Mouse (Mus musculus): ENCODE results near the gene Bscl2. TPM values are rescaled to one million over a fixed set of nuclear protein-coding genes. Genes with fewer than 3 reads are reported as not detected.
"Not testable (repeated sequence)": the region's sequence is repeated elsewhere in the genome, so short reads cannot be mapped to it uniquely, and the experiment has no call there.

Gene Bscl2
- polyA plus RNA-seq, 1 experiment from 2014 or later = 41.4 TPM

GRCm38 (mm10) chr19:8818301-8818798 is 18.9 kb upstream of the Bscl2 start:
- H3K36me3 ChIP-seq (replicated peaks) = peaks cover 58% of the 10 kb centered on the region
- WGBS = 38% methylated on average over 14 of the region's 14 CpGs

GRCm38 (mm10) chr19:8818801-8819595 is 18.3 kb upstream of the Bscl2 start, which contains the start of gene Ttc9c:
Gene Ttc9c (minus strand): TSS chr19:8819333.
- WGBS = under 1% methylated on average over 33 of the region's 33 CpGs
- no peaks in the 10 kb centered on the region for H3K27me3 ChIP-seq (replicated peaks; ENCODE audit: low read depth, poor library complexity, severe bottlenecking)
- H3K9me3 ChIP-seq = no peaks in the 10 kb centered on the region
- H3K4me3 ChIP-seq = peak within 1 kb of the TSS; percentile 100
- peak; percentile 97 for DNase-seq (ENCODE audit: low spot score)
- peak within 1 kb of the TSS; percentile 97 for H3K27ac ChIP-seq (replicated peaks)
- peaks cover 48% of the 10 kb centered on the region for H3K4me1 ChIP-seq
- peaks cover 58% of the 10 kb centered on the region for H3K36me3 ChIP-seq (replicated peaks)

More at GRCm38 (mm10) chr19:8818301-8818798, 18.9 kb upstream of the Bscl2 start:
- H3K9me3 ChIP-seq = no peaks in the 10 kb centered on the region
- peak overlapping the region; percentile 100 for H3K4me3 ChIP-seq
- DNase-seq (ENCODE audit: low spot score) = no peak
- no peaks in the 10 kb centered on the region for H3K27me3 ChIP-seq (replicated peaks; ENCODE audit: low read depth, poor library complexity, severe bottlenecking)
- peak overlapping the region; percentile 97 for H3K27ac ChIP-seq (replicated peaks)
- H3K4me1 ChIP-seq = peaks cover 48% of the 10 kb centered on the region

GRCm38 (mm10) chr19:8819596-8820423 is 17.5 kb upstream of the Bscl2 start, which contains the start of gene Hnrnpul2:
Gene Hnrnpul2 (plus strand): TSS chr19:8820010.
- Histone ChIP-seq H3K27ac (replicated peaks) (peak within 1 kb of the TSS; percentile 97), H3K9me3 (no peaks in the 10 kb centered on the region), H3K36me3 (replicated peaks) (peaks cover 58% of the 10 kb centered on the region), H3K4me1 (peaks cover 48% of the 10 kb centered on the region), H3K4me3 (peak within 1 kb of the TSS; percentile 100), H3K27me3 (replicated peaks; ENCODE audit: low read depth, poor library complexity, severe bottlenecking) (no peaks in the 10 kb centered on the region)
- WGBS = under 1% methylated on average over 83 of the region's 83 CpGs
- peak; percentile 98 for DNase-seq (ENCODE audit: low spot score)

GRCm38 (mm10) chr19:8820424-8820956 is 16.8 kb upstream of the Bscl2 start:
- Histone ChIP-seq H3K4me3 (peak overlapping the region; percentile 100), H3K27ac (replicated peaks) (peak overlapping the region; percentile 97), H3K4me1 (peaks cover 46% of the 10 kb centered on the region), H3K27me3 (replicated peaks; ENCODE audit: low read depth, poor library complexity, severe bottlenecking) (no peaks in the 10 kb centered on the region), H3K36me3 (replicated peaks) (peaks cover 58% of the 10 kb centered on the region), H3K9me3 (no peaks in the 10 kb centered on the region)
- no peak for DNase-seq (ENCODE audit: low spot score)
- WGBS = under 1% methylated on average over 48 of the region's 48 CpGs

GRCm38 (mm10) chr19:8821146-8821545 is 16.1 kb upstream of the Bscl2 start:
- Histone ChIP-seq H3K4me1 (peaks cover 41% of the 10 kb centered on the region), H3K27me3 (replicated peaks; ENCODE audit: low read depth, poor library complexity, severe bottlenecking) (no peaks in the 10 kb centered on the region), H3K9me3 (no peaks in the 10 kb centered on the region), H3K4me3 (peak overlapping the region; percentile 100), H3K27ac (replicated peaks) (peak overlapping the region; percentile 97), H3K36me3 (replicated peaks) (peaks cover 59% of the 10 kb centered on the region)
- DNase-seq (ENCODE audit: low spot score) = no peak
- WGBS = 4% methylated on average over 7 of the region's 7 CpGs

GRCm38 (mm10) chr19:8822696-8823095 is 14.6 kb upstream of the Bscl2 start:
- Histone ChIP-seq H3K4me3 (peak overlapping the region; percentile 100), H3K4me1 (peaks cover 28% of the 10 kb centered on the region), H3K36me3 (replicated peaks) (peaks cover 63% of the 10 kb centered on the region), H3K27ac (replicated peaks) (no peak overlapping the region), H3K9me3 (no peaks in the 10 kb centered on the region), H3K27me3 (replicated peaks; ENCODE audit: low read depth, poor library complexity, severe bottlenecking) (no peaks in the 10 kb centered on the region)
- 79% methylated on average over 8 of the region's 8 CpGs for WGBS
- no peak for DNase-seq (ENCODE audit: low spot score)

- Histone ChIP-seq H3K4me1 (no peaks in the 10 kb centered on the region), H3K36me3 (replicated peaks) (peaks cover 100% of the 10 kb centered on the region), H3K4me3 (no peak within 1 kb of the TSS), H3K9me3 (no peaks in the 10 kb centered on the region), H3K27me3 (replicated peaks; ENCODE audit: low read depth, poor library complexity, severe bottlenecking) (no peaks in the 10 kb centered on the region), H3K27ac (replicated peaks) (no peak within 1 kb of the TSS)
- no peak for DNase-seq (ENCODE audit: low spot score)
- WGBS = 92% methylated on average over 8 of the region's 8 CpGs
Measured at GRCm38 (mm10) chr19:8829660-8830059, 7.6 kb upstream of the Bscl2 start, which contains the start of gene AC129217.1. Gene AC129217.1 (plus strand): TSS chr19:8829773.

- peaks cover 100% of the 10 kb centered on the region for H3K36me3 ChIP-seq (replicated peaks)
- no peak overlapping the region for H3K4me3 ChIP-seq
- no peak for DNase-seq (ENCODE audit: low spot score)
- no peaks in the 10 kb centered on the region for H3K27me3 ChIP-seq (replicated peaks; ENCODE audit: low read depth, poor library complexity, severe bottlenecking)
- WGBS = 95% methylated on average over 8 of the region's 8 CpGs
- no peaks in the 10 kb centered on the region for H3K9me3 ChIP-seq
- H3K4me1 ChIP-seq = no peaks in the 10 kb centered on the region
- H3K27ac ChIP-seq (replicated peaks) = no peak overlapping the region
Measured at GRCm38 (mm10) chr19:8830664-8831063, 6.6 kb upstream of the Bscl2 start.

GRCm38 (mm10) chr19:8831262-8831661 is 6.0 kb upstream of the Bscl2 start:
- Histone ChIP-seq H3K4me3 (no peak overlapping the region), H3K27ac (replicated peaks) (no peak overlapping the region), H3K36me3 (replicated peaks) (peaks cover 100% of the 10 kb centered on the region), H3K9me3 (no peaks in the 10 kb centered on the region), H3K4me1 (no peaks in the 10 kb centered on the region), H3K27me3 (replicated peaks; ENCODE audit: low read depth, poor library complexity, severe bottlenecking) (no peaks in the 10 kb centered on the region)
- 84% methylated on average over 11 of the region's 11 CpGs for WGBS
- no peak for DNase-seq (ENCODE audit: low spot score)

GRCm38 (mm10) chr19:8832971-8833370 is 4.3 kb upstream of the Bscl2 start:
- Histone ChIP-seq H3K27ac (replicated peaks) (no peak overlapping the region), H3K36me3 (replicated peaks) (peaks cover 86% of the 10 kb centered on the region), H3K4me3 (no peak overlapping the region), H3K27me3 (replicated peaks; ENCODE audit: low read depth, poor library complexity, severe bottlenecking) (no peaks in the 10 kb centered on the region), H3K4me1 (peaks cover 8% of the 10 kb centered on the region), H3K9me3 (no peaks in the 10 kb centered on the region)
- 94% methylated on average over 4 of the region's 4 CpGs for WGBS
- DNase-seq (ENCODE audit: low spot score) = no peak

- not testable (repeated sequence) for H3K27me3 ChIP-seq (replicated peaks; ENCODE audit: low read depth, poor library complexity, severe bottlenecking); H3K4me3 ChIP-seq; DNase-seq (ENCODE audit: low spot score); H3K9me3 ChIP-seq; H3K27ac ChIP-seq (replicated peaks)
- Histone ChIP-seq H3K36me3 (replicated peaks) (peaks cover 54% of the 10 kb centered on the region), H3K4me1 (peaks cover 39% of the 10 kb centered on the region)
- WGBS = 96% methylated on average over 10 of the region's 10 CpGs
Measured at GRCm38 (mm10) chr19:8836327-8836726, 940 bp upstream of the Bscl2 start.

- 19% methylated on average over 15 of the region's 15 CpGs for WGBS
- Histone ChIP-seq H3K9me3 (no peaks in the 10 kb centered on the region), H3K4me1 (peaks cover 39% of the 10 kb centered on the region), H3K36me3 (replicated peaks) (peaks cover 51% of the 10 kb centered on the region), H3K4me3 (peak overlapping the region; percentile 69), H3K27me3 (replicated peaks; ENCODE audit: low read depth, poor library complexity, severe bottlenecking) (no peaks in the 10 kb centered on the region), H3K27ac (replicated peaks) (peak overlapping the region; percentile 97)
- DNase-seq (ENCODE audit: low spot score) = no peak
Measured at GRCm38 (mm10) chr19:8838041-8838730, 919 bp downstream of the Bscl2 start.
